Mouse (Mus musculus) MN1 (cell line): ENCODE results near the gene Plcxd1.
"Not testable (repeated sequence)": the region's sequence is repeated elsewhere in the genome, so short reads cannot be mapped to it uniquely, and the experiment has no call there.

Source experiments
- DNase-seq: peaks from one replicate; pipeline ENCODE4 v3.0.0-alpha.2; 2016; ENCODE audit warnings: low spot score

Gene Plcxd1

GRCm38 (mm10) chr5:110107581-110108304, 8.0 kb downstream of the Plcxd1 start, which contains the start of gene Gtpbp6:
Gene Gtpbp6, minus strand, starts transcription at chr5:110108197.
- peak; percentile 96 for DNase-seq

GRCm38 (mm10) chr5:110108305-110108628, 8.5 kb downstream of the Plcxd1 start:
- no peak for DNase-seq

GRCm38 (mm10) chr5:110109991-110110441, 10.2 kb downstream of the Plcxd1 start, which contains the start of gene Zfp605:
Gene Zfp605, plus strand, starts transcription at chr5:110110092.
- DNase-seq, result peak; percentile 92

- not testable (repeated sequence) for DNase-seq
Observed at GRCm38 (mm10) chr5:110122380-110122779, 22.6 kb downstream of the Plcxd1 start.

GRCm38 (mm10) chr5:110135293-110136086, 35.7 kb downstream of the Plcxd1 start, which contains the start of gene Chfr:
Gene Chfr, plus strand, starts transcription at chr5:110135842.
- peak; percentile 98 for DNase-seq

GRCm38 (mm10) chr5:110136087-110136464, 36.3 kb downstream of the Plcxd1 start:
- DNase-seq, result no peak

- no peak for DNase-seq
Observed at GRCm38 (mm10) chr5:110137816-110138215, 38.0 kb downstream of the Plcxd1 start.

- DNase-seq, result no peak
Observed at GRCm38 (mm10) chr5:110139325-110139724, 39.6 kb downstream of the Plcxd1 start.

- no peak for DNase-seq
Observed at GRCm38 (mm10) chr5:110140424-110140823, 40.7 kb downstream of the Plcxd1 start.

- DNase-seq, result no peak
Observed at GRCm38 (mm10) chr5:110142309-110142708, 42.5 kb downstream of the Plcxd1 start.

- DNase-seq, result peak; percentile 14
Observed at GRCm38 (mm10) chr5:110143007-110143406, 43.2 kb downstream of the Plcxd1 start.
